Mouse (Mus musculus) cerebellum, adult 2 months (tissue): ENCODE results near the gene Pecr.

Experiments used
- CTCF ChIP-seq: fragments of 200-500 bp; IDR thresholded peaks from 2 replicates; pipeline ENCODE4 v1.5.1; 2011; ENCODE audit warnings: low read depth, mild to moderate bottlenecking, control low read depth, low read length, moderate library complexity, borderline replicate concordance; ENCODE audit not compliant: insufficient read depth
- POLR2A ChIP-seq: fragments of 200-500 bp; IDR thresholded peaks from 2 replicates; pipeline ENCODE4 v1.6.1; 2011; ENCODE audit warnings: low read length, control low read depth, borderline replicate concordance; ENCODE audit not compliant: insufficient read depth

GRCm38 (mm10) chr1:72301845-72302244 lies 17.7 kb upstream of the Pecr start:
- TF ChIP-seq POLR2A (no peak), CTCF (no peak)
